Mouse (Mus musculus): ENCODE results near the gene Mbtps1.

DNA sequence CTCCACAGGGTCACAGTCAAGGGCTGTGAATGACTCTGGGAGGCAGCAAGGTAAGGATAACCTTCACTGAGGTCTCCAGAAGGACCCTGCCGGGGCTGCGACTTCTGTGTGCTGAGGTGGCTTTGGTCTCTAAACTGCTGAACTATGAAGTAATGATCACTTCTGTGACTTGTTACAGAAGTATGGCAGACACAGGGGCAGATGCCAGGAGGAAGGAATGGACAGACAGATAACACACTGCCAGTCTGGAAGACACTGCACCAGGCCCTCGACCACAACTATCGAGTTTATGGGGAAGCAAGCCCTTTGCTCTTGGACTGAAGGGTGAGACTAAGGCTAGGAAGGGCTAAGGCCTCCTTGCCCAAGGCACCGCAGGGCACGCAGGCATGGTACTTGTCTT, 12.6 kb upstream of the Mbtps1 start:
- TF ChIP-seq CTCF (IDR thresholded peaks at IDR 0.05) (no peak), POLR2A (IDR thresholded peaks at IDR 0.05; ENCODE audit: insufficient read depth, low read depth, low read length) (no peak), EP300 (IDR thresholded peaks at IDR 0.05; ENCODE audit: insufficient read depth, low read depth, low read length) (no peak)

Measured in heart, adult 2 months (tissue).